Mouse (Mus musculus): ENCODE data around the gene Boc.

Boc gene

DNA sequence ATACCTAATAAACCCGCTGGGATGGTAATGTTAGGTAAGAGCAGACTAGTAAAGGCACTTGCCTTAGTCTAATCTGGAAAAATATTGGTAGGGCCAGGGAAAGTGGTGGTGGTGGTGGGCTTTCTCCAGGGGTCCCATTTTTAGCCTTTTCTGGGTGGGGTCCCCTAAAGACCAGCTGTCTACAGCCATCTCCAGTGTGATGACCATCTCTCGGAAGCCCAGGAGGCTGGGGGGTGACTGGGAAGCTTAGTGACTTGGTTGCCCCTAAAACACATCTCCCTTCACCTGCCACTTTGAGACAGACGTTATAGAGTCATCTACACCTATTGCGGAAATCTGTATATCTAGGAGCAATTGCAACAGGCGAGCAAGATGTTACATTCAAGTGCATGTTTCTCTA is 6.0 kb downstream of the Boc start:
- DNase-seq, result no peak

DNA sequence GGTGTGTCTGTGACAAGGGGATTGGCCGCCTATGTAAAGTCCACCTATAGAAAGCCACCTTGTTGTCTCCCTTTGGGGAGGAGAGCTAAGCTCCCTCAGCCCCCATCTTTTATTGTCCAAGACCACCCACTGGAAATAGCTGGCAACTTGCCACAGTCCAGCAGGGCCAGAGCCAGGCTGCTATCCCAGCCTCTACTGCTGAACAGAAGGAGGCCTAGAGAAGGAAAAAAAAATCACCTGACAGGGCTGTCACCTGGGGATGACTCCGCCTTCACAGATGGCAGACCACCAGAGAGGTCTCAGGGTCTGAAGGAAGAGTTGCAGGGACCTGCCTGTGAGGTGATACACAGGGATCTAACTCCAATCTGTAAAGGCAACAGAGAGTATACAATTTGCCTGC is 6.7 kb downstream of the Boc start:
- DNase-seq, result no peak

- no peak for DNase-seq
These were observed 7.2 kb downstream of the Boc start for GRCm38 (mm10) chr16:44551491-44551890.

GRCm38 (mm10) chr16:44550843-44551242 is 7.9 kb downstream of the Boc start:
- DNase-seq, result no peak

DNA sequence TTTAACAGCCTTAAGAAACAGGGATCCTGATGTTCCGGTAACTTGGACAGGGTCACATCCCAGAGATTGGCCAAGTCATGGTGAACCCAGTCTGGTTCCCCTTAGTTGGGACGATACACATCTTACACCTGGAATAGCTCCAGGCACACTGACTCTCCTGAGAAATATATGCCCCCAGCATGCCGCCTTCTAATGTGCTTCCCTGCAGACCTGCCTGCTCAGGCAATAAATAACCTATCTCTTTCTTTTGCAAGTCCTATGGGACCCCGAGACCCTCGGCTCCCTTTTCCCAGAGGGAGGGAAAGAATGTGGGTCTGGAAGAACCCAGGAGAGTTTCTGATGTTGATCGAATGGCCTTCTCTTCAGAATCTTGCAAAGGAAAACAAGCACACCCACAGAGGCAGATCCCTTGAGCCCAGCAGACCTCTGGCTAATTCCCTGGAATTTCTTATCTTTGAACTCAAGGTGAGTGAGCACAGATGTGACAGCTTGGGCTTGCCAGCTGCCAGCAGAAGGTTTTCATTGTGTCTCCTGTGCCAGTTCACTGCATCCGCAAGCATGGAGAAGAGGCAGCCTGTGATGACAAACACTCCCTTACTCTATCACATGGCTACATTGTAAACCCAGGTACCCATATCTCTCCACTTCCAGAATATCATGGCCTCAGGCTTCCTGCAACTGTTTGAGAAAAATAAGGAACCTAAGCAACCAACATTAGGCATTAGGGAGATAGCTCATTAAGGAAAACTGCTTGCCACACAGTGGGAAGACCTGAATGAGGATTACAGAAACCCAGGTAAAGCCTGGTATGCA is 8.6 kb downstream of the Boc start:
- no peak for DNase-seq

DNA sequence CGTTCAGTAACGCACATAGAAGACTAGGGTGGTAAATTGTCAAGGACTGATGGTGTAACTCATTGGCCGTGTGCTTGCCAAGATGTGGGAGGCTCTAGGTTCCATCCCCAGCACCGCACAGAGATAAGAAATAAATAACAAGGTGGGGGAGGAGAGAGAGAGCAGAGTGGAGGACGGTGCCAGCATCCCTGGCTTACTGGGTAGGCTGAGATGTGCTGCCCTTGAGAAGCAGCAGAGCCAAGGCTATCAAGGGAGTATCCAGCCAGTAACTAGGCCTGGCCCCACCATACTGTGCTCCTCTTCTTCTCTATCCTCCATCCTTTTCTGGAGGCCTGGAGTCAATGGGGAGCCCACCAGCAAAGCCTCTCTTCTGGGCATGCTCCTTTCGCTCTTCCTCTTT is 9.3 kb downstream of the Boc start:
- DNase-seq, result no peak

DNA sequence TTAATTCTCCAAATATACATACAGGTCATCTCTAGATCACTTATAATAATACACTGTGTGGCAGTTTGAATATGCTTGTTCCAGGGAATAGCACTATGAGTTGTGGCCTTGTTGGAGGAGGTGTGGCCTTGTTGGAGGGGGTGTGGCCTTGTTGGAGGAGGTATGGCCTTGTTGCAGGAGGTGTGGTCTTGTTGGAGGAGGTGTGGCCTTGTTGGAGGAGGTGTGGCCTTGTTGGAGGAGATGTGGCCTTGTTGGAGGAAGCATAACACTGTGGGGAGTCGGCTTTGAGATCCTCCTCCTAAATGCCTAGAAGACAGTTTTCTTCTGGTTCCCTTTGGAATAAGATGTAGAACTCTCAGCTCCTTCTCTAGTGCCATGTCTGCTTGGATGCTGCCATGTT is 10.7 kb downstream of the Boc start:
- DNase-seq, result no peak

- no peak for DNase-seq
These were observed 11.9 kb downstream of the Boc start for GRCm38 (mm10) chr16:44546831-44547230.

DNA sequence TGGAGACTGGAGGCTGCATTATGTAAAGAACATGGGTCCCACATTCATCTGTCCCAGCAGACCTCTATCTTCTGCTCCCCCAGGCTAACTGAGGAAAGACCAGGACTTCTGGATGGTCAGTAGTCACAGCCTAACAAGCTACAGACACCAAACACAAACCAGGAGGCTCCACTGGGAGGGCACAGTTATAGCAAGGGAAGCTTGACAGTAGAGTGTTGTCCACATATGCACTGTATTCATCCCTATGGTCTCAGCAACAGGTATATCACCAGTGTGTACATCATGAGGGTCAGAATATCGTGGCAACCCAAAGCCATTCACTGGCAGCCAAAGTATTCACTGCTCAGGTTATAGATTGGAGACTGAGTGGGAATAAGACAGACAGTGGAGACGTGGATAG is 12.8 kb downstream of the Boc start:
- no peak for DNase-seq

- no peak for DNase-seq
These were observed 13.5 kb downstream of the Boc start for GRCm38 (mm10) chr16:44545153-44545552.

DNA sequence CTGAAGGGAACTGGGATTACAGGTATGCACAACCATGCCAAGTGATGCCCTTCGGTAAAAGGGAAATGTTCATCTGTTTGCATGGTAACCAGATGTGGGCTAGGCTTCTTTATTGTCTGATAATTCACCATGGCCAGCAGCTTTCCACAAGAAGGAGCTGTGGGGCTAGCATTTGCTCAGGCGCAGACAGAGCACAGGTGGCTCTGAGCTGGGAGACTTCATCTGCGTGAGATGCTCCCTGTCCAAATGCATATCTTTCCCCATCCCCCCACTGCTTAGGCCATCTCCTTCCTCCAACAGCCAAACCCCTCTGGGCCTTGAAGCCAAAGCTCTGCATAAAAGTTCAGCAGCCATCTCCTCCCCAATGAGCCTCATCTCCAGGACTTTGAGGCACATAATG is 15.6 kb downstream of the Boc start:
- DNase-seq, result no peak

DNA sequence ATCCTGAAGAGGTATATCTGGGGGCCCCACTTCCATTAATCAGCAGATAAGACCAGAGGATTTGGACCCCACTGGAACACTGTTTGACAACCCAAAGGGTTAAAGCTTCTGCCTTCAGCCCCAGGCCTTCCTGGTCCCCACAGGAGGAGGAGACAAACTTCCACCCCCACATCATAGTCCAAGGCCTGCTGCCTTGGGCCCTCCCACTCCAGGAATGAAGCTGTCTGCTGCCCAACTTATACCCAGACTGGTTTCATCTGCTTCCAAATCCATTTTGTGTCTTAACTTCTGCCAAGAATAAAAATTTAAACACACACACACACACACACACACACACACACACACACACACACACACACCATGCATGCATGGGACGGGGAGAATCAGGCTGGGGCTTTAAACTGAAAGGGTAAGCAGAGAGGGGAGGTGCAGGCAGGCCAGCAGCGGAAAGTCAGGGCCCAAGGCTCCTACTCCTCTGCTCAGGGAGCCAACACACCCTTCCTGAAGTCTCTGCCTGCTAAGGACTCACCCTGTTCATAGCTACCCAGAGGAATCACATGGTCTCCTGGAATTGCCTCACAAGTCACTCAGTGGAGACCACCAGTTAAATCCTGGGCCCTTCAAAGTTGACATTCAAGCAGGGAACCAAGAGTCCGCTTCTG is 16.5 kb downstream of the Boc start:
- no peak for DNase-seq

DNA sequence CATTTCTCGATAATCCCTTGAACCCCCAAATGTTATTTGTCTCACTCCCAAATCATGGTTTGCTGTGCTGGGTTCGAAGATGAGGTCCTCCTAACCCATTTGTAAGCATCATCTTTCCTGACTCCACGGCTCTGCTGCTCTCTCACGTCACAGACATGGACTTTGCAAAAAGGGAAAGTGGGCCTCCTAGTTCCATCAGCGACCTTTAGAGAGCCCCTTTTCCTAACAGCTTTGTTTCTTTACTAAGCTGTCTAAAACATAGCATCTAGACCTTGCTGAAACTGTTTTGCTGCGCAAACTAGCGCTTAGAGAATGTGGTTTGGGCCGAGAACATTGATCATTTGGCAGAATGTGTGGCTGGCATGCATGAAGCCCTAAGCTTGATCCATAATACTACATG is 19.1 kb downstream of the Boc start:
- no peak for DNase-seq

DNA sequence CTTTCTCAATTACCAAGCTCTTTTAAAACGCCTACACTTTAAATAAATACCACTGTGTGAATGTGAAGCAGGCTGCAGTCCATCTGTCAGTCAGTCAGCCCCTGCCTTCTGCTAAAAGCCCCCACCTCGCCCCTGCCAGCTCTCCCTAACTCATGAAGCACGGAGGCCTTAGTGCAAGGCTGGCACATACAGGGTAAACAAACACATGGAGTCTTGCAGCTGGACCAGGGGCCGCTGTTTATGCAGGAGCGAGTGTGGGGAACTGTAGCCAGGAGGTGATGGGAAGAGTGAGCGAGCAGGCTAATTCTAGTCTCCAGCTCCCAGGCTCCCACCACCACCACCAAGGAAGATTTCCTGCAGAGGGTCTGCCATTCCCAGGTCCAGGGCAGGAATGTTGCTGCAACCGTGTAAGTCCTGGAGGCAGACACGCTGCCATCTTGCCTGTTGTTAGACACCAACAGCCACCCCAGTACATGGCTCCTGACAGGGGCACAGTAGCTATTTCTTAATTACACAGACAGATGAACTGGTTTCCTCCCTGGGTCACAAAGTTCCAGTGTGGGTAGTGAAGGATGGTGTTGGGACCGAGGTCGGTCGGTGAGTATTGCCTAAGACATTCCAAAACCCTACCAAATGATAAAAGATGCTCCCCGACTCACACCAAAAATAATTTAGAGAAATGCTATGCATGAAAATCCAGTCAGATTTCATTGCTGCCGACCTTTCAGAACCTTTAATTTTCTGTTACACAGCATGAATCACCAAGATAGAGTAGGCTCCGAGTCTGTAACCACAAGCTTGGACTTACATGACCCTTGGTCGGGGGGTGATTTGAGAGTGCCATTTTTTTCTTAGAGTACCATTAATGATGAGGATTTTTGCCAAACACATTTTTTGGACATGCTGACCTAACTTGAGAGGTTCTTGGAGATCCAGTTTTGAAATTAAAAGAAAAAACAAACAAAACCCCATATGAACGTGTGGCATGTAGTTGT is 20.0 kb downstream of the Boc start:
- DNase-seq, result no peak

DNA sequence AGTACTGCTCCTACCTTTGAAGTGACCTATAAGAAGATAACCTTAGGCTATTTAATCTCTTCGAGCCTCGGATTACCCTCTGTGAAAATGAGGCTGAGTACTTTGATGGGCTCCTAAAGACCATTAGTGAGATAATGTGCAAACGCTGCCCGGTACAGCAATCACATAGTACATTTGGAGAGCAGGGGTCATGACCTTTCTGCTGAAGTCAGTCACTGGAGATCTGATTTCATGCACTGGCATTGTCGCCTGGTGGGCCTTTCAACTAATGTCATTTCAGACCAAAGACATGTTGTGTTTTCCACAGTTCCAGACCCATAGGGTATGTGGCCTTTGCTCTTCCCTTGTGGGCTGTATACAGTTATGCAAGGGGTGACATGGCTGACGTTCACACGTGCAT is 24.6 kb downstream of the Boc start:
- DNase-seq, result no peak

GRCm38 (mm10) chr16:44533522-44533921 is 25.2 kb downstream of the Boc start:
- DNase-seq, result no peak

- DNase-seq, result no peak
These were observed 25.8 kb downstream of the Boc start for GRCm38 (mm10) chr16:44532851-44533250.

DNA sequence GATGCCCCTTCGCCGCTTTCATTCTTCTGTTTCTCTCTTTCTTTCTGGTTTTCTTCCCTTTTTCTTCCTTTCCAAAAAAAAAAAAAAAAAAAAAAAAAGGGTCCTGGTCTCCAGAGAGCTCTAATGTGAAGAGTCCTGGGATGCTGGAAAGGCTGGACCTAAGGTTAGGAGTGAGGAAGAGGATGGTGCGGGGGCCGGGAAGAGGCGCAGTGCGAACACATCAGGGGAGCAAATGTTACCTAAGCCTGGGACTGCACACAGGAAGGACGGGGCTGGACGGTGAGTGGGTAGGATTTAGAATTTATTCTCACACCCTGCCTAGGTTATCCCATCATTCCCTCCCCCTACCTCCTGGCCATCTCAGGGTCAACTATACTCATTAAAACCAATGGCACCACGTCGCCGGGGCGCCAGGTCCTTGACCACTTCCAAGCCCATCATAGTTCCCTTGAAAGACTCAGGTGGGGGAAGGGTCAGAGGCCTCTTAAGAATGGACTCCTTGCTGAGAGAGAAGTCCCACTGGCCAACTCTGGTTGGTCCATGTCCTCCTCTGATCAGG is 27.4 kb downstream of the Boc start:
- DNase-seq, result no peak

DNA sequence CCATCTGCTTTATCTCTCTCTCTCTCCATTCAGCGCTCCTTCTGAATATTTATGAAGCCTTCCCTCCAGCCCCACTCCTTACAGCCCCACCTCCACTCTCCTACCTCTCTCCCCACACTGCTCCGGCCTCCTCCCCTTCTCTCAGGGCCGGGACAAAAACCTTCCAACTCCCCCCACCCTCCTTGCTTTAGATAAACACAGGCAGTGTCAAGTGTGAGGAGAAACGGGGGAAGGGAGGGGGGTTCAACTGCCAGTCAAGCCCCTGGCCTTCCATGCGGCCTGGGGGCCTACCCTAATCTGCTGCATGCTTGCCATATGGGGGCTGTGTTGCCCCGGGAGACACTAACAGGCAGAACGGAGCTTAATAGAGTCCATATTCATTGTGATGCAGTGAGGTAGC is 27.9 kb downstream of the Boc start:
- no peak for DNase-seq

DNA sequence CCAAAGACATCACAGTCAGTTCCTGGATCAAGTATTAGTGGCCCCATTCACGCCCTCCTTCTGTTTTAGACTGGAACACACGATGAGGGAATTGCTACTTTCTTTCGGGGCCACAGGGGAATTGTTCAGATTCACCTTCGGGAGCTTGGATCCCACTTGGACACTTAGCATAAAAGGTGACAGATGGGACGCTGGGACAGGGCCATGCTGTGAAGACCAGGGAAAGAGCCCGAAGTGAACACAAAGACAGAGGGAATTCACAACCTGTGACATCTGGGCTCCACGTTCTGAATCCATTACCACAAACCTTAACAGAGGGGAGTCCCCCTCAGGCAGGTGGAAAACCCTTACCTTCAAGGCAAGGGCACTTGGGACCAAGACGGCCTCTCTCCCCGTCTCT is 28.5 kb downstream of the Boc start:
- DNase-seq, result no peak

DNA sequence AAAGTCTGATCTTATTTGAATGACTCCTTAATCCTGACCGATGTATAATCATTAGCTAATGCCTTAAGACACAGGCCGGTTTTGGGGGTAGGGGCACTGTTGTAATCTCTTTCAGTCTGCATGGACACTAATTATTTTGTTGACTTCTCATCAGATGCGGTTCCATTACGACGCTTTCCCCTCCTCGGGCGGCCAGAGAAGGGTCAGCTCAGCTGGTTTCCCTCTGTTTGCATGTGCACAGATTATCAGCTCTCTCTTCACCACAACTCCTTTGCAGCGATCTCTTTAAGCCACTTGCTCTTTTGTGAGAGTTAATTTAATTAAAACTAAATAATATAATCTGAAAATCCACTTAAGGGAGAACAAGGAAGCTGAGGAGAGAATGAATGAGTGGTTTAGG is 29.0 kb downstream of the Boc start:
- DNase-seq, result no peak

DNA sequence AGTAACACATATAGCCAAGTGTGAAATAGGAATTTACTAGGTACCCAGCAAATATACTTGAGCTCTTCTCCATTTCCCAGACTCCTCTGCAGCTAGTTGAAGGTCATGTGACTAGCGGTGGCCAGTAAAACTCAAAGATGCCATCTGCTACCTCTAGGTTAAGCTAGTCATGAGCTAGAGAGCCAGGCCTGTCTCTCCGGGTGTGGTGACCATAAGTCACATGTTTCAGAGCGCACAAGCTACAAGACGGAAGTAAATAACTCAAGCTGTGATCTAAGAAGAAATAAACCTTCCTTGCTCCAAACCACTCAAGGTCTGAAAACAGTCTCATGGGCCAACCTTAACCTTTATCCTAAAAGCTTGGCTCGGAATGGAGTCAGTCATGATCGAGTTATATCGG is 29.7 kb downstream of the Boc start:
- no peak for DNase-seq

Measured in lung, adult 18-20 months (tissue).